Mouse (Mus musculus) CH12.LX (cell line): ENCODE results near the gene Farp1.
"Not testable (repeated sequence)": the region's sequence is repeated elsewhere in the genome, so short reads cannot be mapped to it uniquely, and the experiment has no call there.

ENCODE experiments used
- CTCF ChIP-seq, 2 experiments: IDR thresholded peaks in 1 of 2; conservative IDR thresholded peaks in 1 of 2; 2 replicates each; pipeline ENCODE4 v1.5.1; 2011 to 2012; ENCODE audit warnings: low read depth in 2 of 2, low read length in 2 of 2, improper control_type of control experiment in 1 of 2, inconsistent platforms in 1 of 2, mild to moderate bottlenecking in 1 of 2, moderate library complexity in 1 of 2
- EP300 ChIP-seq: IDR thresholded peaks from 2 replicates; pipeline ENCODE4 v1.6.1; 2011; ENCODE audit warnings: low read length, improper control_type of control experiment
- ETS1 ChIP-seq: conservative IDR thresholded peaks from 2 replicates; pipeline ENCODE4 v1.6.1; 2012; ENCODE audit warnings: low read depth, mild to moderate bottlenecking, inconsistent platforms, low read length, improper control_type of control experiment, moderate library complexity
- POLR2A ChIP-seq: IDR thresholded peaks from 2 replicates; pipeline ENCODE4 v1.6.1; 2011; ENCODE audit warnings: low read depth, mild to moderate bottlenecking, improper control_type of control experiment, low read length
- SIN3A ChIP-seq: IDR thresholded peaks from 2 replicates; pipeline ENCODE4 v1.6.1; 2012; ENCODE audit warnings: low read length, improper control_type of control experiment, inconsistent platforms
- UBTF ChIP-seq: IDR thresholded peaks from 2 replicates; pipeline ENCODE4 v1.6.1; 2012; ENCODE audit warnings: low read depth, mild to moderate bottlenecking, inconsistent platforms, low read length, improper control_type of control experiment, moderate library complexity
- USF1 ChIP-seq: IDR thresholded peaks from 2 replicates; pipeline ENCODE4 v1.6.1; 2014; ENCODE audit warnings: low read depth, mild to moderate bottlenecking, inconsistent platforms, low read length, improper control_type of control experiment
- ZMIZ1 ChIP-seq: IDR thresholded peaks from 2 replicates; pipeline ENCODE4 v1.6.1; 2012; ENCODE audit warnings: low read depth, mild to moderate bottlenecking, inconsistent platforms, low read length, improper control_type of control experiment

- not testable (repeated sequence) for TF ChIP-seq ETS1; CTCF (conservative IDR thresholded peaks at IDR 0.05 in 1 of 2, IDR thresholded peaks at IDR 0.05 in 1 of 2; ENCODE audit: low read depth in 2 of 2, low read length in 2 of 2); USF1; SIN3A; UBTF; POLR2A; ZMIZ1; EP300
Measured at GRCm38 (mm10) chr14:121051002-121051401, 16.0 kb downstream of the Farp1 start.
